Mouse (Mus musculus) layer of hippocampus, adult 6 months (tissue): ENCODE results near the gene Cd164. TPM values are rescaled to one million over a fixed set of nuclear protein-coding genes. Genes with fewer than 3 reads are reported as not detected.

Experiments
- long read RNA-seq, 2 experiments: library from polyadenylated mRNA; unstranded; transcript quantifications; one replicate each; pipeline ENCODE4 v2.0.0; 2019 to 2020
- polyA plus RNA-seq: library from polyadenylated mRNA; unstranded; fragments of <200 nt; fragmentation: Nextera tagmentation; gene quantifications from 2 replicates; pipeline ENCODE4 v1.2.3, GENCODE M21; 2021

Gene Cd164
- polyA plus RNA-seq = 60.5 and 70.6 TPM in 2 replicates
- long read RNA-seq, experiment 1, transcript Cd164-201 (6 exons, 2,922 nt) = major isoform, 28 of 40 reads
- long read RNA-seq, experiment 1, partial matches to known transcripts = 11 of 40 reads
- long read RNA-seq, experiment 1, other reads (novel, unspliced or antisense) = 1 of 40 reads
- long read RNA-seq, experiment 2, transcript Cd164-201 (6 exons, 2,922 nt) = major isoform, 139 of 152 reads
- long read RNA-seq, experiment 2, partial matches to known transcripts = 6 of 152 reads
- long read RNA-seq, experiment 2, other reads (novel, unspliced or antisense) = 7 of 152 reads

DNA sequence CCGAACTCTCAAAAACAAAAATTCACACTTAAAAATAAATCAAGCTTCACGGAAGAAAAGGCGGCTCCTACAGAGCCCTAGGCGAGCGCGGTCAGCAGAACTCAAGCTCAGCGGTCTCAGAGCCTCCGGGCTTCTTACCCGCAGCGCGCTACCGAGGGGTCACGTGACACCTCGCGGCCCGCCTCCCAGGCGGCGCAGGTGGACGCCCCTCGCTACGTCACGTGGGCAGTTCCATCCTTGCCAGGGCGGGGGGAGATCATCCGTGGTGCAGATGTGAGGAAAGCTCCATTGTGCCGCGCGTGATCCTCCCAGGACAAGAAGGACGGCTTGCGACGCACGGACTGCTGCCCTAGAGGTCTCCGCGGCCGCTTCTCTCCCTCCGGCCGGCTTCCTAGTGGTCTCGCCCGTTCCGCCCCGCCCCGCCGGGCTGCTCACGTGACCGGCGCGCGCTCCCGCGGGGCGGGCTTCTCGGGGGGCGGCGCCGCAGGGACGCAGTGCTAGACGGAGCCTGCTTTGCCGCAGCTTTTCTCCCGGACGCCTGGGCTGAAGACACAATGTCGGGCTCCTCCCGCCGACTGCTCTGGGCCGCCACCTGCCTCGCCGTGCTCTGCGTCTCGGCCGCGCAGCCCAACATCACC lies at the start of gene Cd164:
Gene Cd164 (plus strand): TSS at position 434 of the 638 bp plus-strand sequence.

GRCm38 (mm10) chr10:41476171-41477017 lies 42.8 kb upstream of the Cd164 start, which contains the start of gene Mical1:
Gene Mical1, plus strand, starts transcription at chr10:41476314.

GRCm38 (mm10) chr10:41489708-41490517 lies 29.3 kb upstream of the Cd164 start, which contains the start of the genes Smpd2 and Ppil6:
Gene Smpd2, minus strand, starts transcription at chr10:41490369.
Gene Ppil6, plus strand, starts transcription at chr10:41490439.

Other genes with a start within 250 kb of the Cd164 start
- 29.7 and 33.4 TPM in 2 replicates for gene Fig4, start 216.2 kb upstream of the Cd164 start, polyA plus RNA-seq
- gene Ak9, start 215.4 kb upstream of the Cd164 start, polyA plus RNA-seq = 0.10 and 0.15 TPM in 2 replicates
- gene Zbtb24, start 69.0 kb upstream of the Cd164 start, polyA plus RNA-seq = 7.8 and 8.0 TPM in 2 replicates
- 5.1 and 6.3 TPM in 2 replicates for gene Mical1, start 43.1 kb upstream of the Cd164 start, polyA plus RNA-seq
- 26.4 and 28.2 TPM in 2 replicates for gene Smpd2, start 29.0 kb upstream of the Cd164 start, polyA plus RNA-seq
- 6.6 and 7.1 TPM in 2 replicates for gene Ppil6, start 29.0 kb upstream of the Cd164 start, polyA plus RNA-seq
- 0.85 and 1.9 TPM in 2 replicates for gene Ccdc162, start 197.2 kb downstream of the Cd164 start, polyA plus RNA-seq